Mouse (Mus musculus) lung, postnatal 4 days (tissue): Measurements from ENCODE around the gene Ifrd2.

Source experiments
- DNase-seq, 2 experiments: peaks; one replicate each; pipeline ENCODE4 v3.0.0; 2021

Gene Ifrd2

DNA sequence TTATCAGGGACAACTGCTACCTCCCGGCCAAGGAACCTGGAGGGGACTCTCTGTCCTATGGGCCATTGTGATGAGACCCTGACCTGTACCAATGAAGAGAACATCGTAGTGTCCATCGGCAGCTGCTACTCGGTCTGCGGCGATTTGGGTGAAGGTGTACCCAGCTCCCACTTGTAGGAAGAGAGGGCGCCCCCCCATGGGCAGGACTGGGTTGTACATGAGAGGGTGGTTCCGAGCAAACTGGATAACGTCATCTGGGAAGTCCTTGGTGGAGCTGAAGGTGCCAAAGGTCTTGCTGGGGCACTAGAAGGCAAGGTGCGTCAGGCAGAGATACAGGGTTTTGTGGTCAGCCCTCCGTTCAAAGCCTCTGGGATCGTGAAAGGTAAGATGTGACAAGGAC, 13.3 kb downstream of the Ifrd2 start:
- peak in 1 of 2 experiments; percentile 47 for DNase-seq

DNA sequence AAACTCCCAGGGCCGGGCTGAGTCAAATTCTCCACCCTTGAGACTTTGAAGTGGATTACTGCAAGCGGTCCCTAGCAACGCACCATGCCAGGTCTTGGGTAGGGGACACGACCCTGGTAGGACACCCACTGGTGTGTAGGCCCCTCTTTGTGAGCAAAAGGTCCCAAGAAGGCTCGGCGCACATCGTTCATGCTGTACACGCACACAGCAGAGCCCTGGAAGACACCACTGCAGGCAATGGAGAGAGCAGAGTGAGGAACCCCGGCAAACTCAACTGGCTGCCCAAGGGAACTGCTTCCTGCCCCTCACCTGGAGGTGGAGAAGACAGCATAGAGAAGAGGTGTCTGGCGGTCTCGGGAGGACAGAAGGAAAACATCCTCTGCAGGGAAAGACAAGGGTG, 13.8 kb downstream of the Ifrd2 start:
- DNase-seq, result no peak

DNA sequence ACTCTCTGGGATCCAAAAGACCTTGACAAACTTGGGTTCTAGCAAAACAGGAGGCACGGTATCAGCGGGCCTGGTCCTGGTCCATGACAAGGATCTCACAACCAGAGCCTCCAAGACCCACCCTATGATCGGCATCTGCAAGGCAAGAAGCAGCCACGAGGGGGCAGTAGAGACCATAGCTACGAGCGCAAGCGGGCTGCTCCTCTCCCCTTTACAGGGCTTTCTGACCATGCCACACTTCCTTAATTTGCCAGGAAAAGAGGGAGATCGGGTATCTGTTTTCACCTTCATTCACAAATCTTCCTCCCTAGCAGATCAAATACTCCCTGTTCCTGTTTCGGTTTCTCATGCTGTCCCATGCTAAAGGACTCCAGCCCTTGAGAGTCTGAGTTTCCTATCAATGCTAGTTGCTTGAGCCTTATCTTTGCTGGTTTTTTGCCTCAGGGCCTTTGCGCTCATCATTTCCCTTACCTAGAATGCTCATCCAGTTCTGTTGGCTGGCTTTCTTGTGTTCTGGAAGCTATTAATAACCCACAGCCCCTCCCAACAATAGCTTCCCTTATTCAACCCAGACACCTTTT, 14.7 kb downstream of the Ifrd2 start:
- peak; percentile 90 to 95 for DNase-seq

DNA sequence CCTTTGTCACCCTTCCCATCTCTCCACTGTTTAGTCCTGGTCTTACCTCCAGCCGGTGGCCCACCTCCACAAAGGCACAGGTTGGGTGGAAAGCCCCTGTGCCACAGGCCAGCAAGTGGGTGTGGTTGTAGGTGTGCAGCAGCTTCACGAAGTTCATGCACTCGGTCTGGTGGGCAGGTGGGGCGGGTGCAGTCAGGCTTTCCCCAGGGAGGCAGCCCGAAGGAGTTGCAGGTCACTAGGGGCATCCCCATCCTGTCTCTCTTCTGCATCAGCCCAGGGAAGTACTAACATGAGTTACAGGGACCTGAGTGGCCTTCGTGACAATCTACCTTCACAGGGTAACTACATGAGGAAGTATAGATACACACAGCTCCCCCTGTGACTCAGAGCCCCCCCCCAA, 15.8 kb downstream of the Ifrd2 start:
- DNase-seq, result no peak

DNA sequence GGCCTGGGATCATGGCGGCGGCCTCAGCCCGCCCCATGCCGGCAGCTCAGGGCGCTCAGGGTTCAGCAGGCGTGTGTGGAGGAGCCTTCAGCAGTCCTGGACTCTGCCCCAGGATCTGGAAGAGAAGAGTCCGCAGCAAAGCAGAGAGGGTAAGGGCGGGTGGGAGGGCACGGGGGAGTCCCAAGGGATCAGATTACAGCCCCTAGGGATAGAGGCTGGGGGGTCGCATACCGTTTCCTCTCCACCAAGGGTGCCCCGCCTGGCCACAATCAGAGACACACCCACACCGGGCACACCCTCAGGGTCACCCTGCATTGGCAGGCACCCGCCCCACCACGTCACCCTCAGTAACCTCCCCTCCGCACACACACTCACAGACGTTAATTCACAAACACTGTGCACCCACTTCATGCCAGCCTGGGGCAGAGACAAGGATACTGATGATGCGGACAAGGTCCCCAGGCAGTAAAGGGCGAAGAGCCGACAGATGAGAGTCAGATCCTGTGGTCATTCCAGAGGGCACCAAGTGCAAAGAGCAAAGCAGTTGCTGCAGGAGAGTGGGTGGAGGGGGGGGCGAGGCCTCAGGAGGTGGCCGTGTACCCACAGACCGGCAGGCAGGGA, 17.7 kb downstream of the Ifrd2 start:
- DNase-seq, result peak; percentile 74 to 80

DNA sequence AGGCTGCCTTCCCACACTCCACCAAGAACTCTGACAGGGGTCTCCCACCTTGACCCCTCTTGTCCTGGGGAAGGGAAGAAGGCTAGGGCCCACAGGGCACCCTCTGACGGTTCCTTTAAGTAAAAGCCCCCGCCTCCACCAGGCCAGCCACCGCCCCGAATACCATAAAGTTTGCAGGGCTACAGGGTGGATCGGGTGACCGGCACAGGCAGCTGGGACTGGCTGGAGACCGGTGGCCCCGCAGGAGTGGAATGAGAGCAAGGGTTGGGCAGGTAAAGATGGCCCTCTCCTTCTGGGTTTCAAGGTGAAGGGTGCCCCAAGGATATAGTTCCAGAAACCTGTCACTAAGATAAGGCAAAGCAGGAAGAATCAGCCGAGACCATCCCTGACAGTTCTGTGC, 19.1 kb downstream of the Ifrd2 start:
- peak; percentile 54 to 67 for DNase-seq

DNA sequence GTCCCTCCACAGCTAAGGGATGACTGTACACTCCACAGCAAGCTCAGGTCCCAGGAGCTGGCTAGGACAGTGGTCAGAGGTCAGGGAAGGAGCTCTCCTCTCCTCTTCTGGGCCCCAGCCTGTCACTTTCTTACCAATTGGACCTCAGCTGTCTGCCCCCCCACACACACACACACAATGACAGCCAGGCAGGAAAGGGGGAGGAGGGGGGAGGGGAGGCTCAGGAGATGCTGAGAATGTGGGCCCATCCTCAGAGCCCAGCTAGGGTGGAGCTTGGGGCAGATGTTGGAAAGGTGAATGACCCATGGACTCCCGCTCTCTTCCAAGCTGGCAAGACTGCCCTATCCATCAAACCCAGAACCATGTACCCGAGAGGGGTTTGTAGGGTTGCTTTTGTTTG, 19.6 kb downstream of the Ifrd2 start:
- DNase-seq, result no peak

DNA sequence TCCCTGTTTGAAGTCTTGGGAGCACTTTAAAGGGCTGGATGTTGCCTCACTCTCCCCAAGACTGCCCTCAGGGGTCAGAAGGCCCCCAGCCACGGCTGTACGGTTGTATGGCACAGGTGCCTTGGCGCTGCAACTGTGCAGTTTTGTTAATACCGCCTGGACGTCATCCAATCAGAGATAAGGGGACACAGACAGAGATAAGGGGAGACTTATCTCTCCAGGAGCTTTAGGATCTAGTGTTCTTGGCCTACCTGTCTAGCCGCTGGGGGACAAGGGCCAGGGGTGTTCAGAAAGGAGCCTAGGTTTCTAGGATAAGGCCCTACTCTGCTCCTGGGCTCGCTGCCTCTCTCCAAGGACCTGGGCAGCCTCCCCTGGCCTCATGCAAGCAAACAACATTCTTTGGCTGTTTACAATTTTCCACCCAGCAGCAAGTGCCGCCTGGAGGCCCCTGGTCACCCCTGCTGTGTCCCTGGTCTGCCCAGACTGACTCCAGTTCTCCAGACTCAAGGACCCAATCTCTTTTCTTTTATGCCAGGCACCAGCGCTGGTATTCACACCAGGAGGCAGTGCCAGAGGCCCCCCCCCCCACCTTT, 20.3 kb downstream of the Ifrd2 start:
- DNase-seq, result peak; percentile 52 to 77

DNA sequence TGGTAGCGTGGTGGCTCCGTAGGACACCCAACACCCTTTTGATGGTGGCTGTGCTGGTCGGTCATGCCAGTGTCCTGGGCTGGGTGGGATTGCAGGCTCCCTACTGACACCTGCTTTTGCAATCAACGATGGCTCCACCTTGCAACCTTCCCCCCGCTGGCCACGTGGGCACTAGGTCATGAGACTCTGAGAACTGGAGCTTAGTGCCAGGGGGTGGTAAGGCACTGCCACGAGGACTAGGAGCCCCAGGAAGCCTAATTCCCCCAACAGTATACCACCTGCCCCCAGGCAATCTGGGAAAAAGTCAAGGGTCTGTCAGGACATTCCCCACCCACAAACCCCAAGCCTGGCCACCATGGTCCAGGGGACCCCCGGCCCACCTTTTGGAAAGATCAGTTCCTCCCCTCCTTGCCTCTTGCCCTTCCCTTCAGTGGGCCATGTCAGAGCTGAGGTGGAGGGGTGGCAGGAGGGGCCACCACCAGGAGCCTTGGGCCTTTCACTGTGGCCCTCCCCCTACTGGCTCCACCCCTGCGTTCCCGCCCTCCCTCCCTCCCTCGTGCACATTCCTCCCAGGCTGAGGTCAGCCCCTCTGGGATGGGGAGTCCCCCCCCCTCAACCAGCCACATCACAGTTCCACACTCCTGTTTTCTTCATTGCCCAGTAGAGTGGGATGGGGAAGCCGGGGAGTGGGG, 21.4 kb downstream of the Ifrd2 start, which contains the start of gene Sema3b:
TSS of gene Sema3b (minus strand) at position 489 of the 692 bp plus-strand sequence.
- DNase-seq, result peak; percentile 49 to 73

DNA sequence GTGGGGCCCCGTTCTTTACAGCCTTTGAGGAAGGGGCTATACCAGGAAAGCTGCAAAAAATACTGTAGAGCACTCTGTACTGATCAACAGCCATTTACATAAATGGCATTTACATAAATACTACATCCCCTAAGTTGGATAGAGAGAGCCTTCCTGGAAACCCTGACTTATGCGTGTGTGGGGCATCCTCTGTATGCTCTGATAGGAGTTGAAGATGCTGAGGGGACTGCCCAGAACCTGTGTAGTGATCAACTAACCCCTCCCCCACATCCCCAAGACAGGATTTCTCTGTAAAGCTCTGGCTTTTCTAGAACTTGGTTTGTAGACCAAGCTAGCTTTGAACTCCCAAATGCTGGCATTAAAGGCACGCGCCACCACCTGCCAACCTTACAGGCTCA, 22.0 kb downstream of the Ifrd2 start:
- no peak for DNase-seq

DNA sequence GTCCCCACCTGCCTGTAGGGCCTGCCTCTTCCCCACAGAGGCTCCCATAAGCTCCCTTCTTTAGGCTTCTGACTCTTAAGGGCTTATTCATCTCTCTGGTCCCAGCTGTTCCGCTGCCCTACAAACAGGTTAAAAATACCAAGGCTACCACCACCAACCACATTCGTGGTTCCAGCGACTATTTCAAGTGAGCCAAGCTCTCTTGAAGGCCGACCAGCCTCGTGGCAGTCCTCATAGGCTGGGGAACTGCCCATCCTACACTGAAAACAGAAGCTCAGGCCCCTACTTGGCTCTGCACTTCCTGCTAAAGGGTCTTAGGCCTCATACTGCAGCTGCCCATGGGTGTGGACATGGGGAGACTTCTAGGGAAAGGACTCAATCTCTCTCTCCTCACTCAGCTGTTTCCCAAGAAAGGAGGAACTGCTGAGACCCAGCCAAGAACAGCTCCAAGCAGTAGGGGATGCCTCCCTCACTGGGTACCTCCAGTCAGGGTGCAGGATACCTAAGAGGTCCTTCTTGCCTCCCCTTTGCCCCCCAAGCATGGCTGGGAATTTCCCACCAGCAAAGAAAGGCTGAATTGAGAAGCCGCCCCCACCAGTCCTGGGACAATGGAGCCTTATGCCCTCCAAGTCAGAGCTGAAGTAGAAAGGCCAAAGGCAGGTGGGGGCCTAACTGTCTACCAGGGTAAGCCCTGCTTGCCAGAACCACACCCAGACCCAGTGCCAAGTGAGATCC, 24.2 kb downstream of the Ifrd2 start:
- peak in 1 of 2 experiments; percentile 30 for DNase-seq

DNA sequence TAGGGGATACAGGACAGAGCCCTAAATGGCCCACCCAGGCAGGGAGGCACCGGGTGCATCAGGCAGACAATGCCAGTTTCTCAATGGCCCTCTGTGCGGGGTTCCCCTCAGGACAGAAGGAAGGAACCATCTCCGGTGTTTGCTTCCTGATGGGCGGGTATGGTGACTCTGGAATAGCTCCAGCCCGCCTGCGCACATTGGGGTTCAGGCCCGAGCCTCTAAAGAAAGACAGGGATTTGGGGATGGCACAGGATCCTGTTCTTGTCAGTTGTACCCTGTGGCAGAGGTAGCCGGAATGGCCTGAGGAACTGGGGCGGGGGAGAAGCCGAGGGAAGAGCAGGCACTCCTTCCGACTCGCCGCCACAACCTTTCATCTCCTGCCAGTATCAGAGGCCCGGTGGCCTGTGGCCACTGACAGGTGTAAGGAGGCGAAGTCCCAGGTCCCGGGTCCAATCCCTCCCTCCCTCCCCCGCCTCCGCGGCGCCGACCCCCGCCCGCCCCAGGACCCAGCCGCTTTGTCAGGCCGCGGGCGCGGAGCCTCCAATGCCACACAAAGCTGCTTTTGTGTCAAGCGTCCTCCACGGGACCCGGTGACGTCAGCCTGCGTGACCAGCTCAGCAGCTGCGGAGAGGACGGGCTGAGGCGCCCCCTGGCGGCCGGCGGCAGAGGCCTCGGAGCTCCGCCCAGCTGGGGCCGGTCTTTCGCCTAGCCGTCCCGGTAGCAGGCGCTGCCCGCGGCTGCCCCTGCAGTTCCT, 24.9 kb downstream of the Ifrd2 start:
- DNase-seq, result peak; percentile 99 to 100

DNA sequence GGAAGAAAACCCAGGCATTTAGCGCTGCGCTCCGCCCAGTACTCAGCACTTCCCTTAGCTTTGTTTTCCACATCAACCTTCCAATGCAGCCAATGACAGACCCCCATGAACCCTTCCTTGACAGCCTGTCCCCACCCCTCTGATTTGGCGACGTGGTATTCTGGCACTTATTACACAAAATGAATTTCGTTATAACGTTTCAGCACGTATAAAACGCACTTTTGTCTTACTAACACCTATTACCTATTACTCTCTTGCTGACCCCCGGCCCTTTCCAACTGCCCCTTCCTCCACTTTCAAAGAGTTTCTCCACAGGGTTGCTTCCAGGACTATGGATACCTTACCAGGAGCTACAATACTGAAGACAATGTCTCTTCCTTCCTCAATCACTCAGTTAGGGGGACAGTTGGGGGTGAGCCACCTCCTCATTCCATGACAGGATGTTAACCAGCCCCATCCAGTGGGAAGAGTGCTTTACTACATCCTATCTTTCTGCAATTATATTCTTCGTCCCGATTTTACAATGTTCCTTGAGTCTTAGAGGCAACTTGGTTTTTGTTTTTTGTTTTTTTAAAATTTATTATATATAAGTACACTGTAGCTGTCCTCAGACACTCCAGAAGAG, 25.6 kb downstream of the Ifrd2 start:
- no peak for DNase-seq

DNA sequence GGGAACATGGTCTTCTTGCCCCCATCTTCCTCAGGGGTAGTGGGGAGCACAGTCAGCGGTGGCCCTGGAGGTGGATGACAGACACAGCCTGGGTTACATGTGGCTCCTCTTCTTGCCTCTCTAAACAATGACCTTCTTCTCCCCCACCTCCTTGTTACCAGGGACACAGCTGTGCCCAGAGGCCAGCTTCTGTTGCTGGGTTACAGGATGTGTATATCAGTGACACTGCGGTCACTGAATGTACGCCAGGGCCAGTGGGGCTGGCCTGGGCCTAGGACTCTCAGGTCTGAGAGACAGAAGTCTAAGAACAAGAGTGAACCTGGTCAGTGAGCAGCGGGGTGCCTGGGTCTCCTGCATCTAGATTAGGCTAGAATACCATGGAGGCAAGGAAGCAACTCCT, 27.6 kb downstream of the Ifrd2 start:
- DNase-seq, result no peak

DNA sequence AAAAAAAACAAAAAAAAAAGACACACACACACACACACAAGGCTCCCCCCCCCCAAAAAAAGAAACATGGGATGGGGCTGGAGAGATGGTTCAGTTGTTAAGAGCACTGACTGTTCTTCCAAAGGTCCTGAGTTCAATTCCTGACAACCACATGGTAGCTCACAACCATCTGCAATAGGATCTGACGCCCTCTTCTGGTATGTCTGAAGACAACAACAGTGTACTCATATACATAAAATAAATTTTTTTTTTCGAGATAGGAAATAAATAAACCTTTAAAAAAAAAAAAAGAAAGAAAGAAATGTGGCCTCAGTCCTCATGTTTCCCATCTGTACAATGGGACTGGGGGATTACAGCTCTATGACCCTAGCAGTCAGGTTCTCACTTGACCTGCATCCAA, 30.0 kb downstream of the Ifrd2 start:
- DNase-seq, result no peak

DNA sequence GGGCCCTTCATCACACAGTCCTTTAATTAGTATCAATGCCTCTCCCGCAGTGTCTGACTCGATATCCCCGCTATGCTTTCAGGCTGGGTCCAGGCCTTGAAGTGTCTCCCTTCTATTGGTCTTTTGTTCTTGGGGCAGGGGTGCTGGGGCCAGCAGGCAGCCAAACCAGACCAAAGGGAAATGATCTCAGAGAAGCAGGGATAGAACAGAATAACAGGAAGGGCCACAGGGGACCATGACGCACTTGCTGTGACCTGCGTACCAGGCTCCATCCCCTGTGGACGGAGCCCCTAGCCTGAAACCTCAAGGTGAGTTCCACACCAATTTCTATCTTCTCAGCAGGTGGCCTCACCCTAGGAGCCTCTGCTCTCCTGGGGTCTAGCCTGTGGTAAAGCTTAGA, 30.7 kb downstream of the Ifrd2 start:
- peak; percentile 39 to 60 for DNase-seq

DNA sequence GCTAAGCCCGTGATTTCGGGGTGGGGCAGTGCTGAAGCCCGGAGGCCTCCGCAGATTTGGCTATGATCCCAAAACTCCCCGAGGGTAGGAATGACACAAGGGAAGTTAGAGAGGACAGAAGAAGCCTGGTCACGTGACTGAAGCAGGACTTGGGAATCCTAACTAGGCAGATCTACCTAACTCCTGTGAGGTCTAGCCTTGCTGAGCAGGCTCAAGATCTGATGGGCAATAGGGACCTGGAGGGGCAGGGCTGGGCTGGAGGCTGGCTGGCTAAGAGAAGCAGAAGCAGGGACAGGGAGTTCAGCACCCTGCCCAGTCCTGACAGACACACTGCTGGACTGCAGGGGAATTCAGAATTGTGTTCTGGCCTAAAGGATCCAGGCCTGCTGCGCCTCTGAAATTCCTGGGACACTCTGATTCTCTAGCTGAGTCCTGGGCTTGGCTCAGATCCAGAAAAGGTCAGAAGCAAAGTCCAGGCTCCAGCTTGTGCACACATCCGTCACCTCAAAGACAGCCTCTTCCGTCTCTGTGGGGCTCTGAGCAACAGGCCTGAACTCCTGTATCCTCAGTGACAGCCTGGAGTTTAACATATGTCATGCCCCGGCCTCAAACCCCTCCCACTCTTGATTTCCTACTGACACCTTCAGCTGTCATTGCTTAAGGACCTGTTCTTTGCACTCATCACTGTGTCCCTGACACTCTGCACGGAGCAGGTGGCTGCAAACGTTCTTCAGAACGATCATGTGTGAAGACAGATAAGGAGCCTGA, 31.5 kb downstream of the Ifrd2 start:
- peak; percentile 66 to 83 for DNase-seq

DNA sequence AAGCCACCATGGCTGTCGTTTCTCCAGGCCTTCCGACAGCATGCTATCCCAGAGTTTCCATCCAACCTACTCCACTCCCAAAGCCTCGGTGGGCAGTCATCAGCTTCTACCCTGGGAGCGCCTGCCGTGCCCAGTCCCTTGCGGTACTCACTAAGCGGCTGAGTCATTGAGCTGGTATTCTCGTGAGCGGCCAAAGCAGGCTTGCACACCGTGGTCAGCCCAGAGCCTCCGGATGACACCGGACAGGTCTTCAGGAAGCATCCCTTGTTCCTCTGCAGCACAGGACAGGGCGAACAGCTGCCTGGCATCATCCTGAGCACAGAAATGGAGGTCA, 32.1 kb downstream of the Ifrd2 start:
- no peak for DNase-seq

DNA sequence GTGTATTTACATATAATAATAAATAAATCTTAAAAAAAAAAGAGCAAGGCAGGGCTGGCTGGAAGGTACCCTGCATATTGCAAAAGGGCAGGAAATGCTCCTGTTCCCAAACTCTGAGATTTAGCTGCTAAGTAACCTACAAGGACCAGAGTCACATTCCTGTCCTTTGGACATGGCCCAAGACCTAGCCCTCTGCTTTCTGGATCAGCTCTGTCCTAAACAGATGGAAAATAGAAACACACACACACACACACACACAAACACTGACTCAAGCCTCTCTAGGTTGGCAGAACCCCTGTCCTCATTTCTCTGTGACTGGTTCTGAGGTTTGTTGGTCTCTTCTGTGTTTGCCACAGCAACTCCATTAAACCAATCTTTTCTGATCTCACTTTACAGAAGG, 33.5 kb downstream of the Ifrd2 start:
- DNase-seq, result no peak

DNA sequence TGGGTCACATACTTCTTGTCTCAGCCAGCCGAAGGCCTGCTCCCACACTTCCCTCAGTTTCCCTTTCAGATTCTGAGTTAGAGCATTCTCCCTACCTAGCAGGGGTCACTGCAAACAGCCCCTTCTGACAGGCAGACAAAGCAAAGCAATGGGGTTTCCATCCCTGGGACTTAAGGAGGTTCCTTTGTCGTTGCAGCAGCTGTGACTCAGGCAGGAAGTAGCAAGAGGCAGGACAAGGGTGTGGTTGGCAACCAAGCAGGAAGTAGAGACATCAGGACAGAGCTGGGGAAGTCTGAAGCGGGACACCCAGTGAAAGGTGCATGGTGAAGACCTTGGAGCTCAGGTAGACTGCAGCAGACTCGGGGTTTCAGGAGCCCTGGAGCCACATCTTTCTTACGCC, 37.1 kb downstream of the Ifrd2 start:
- DNase-seq, result peak; percentile 64 to 67

DNA sequence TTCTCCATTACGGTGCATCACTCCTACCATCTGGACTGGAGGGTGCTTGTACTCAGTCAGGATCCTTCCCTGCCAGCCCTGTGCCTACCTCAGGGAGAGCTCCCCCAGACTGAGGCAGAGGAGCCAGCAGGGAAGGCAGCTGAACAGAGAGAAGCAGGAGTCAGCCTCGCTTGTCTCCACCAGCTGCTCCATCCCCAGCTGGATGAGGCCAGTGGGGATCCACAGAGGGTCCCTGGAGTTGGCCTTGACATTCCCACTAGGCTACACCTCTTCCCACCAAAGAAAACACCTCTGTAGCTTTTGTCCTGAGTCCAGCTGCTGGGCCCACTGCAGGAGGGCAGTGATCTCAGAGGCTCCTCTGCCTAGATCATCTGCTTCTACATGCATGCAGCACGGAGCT, 37.5 kb downstream of the Ifrd2 start:
- DNase-seq, result no peak
